Mouse (Mus musculus) liver, postnatal 0 days (tissue): ENCODE measurements around the gene Prss41. TPM values are rescaled to one million over a fixed set of nuclear protein-coding genes. Genes with fewer than 3 reads are reported as not detected.

Source experiments
- ATAC-seq: fragments of 200-750 bp; cut with Nextera tagmentation; 2 replicates; pipeline ENCODE4 v1.8.0; 2017; ENCODE audit warnings: mild to moderate bottlenecking, moderate library complexity
- DNase-seq: peaks from one replicate; pipeline ENCODE4 v3.0.0-alpha.2; 2016
- H3K27ac ChIP-seq: fragments of 300-500 bp; sonication (generic); 2 replicates; pipeline ENCODE4 v1.5.1; 2014; ENCODE audit warnings: antibody characterized with exemption, moderate library complexity, mild to moderate bottlenecking, low read depth
- H3K27me3 ChIP-seq: fragments of 300-500 bp; sonication (generic); 2 replicates; pipeline ENCODE4 v1.6.1; 2014; ENCODE audit warnings: low read length, control low read depth, mixed read lengths; ENCODE audit not compliant: insufficient read depth
- H3K36me3 ChIP-seq: fragments of 300-500 bp; sonication (generic); replicated peaks from 2 replicates; pipeline ENCODE4 v1.6.1; 2014; ENCODE audit warnings: mild to moderate bottlenecking, control low read depth, low read length, moderate library complexity, mixed read lengths; ENCODE audit not compliant: insufficient read depth
- H3K4me1 ChIP-seq: fragments of 300-500 bp; sonication (generic); 2 replicates; pipeline ENCODE4 v1.6.1; 2014; ENCODE audit warnings: antibody characterized with exemption, mild to moderate bottlenecking, control low read depth; ENCODE audit not compliant: insufficient read depth
- H3K4me2 ChIP-seq: fragments of 300-500 bp; sonication (generic); 2 replicates; pipeline ENCODE4 v1.6.1; 2014; ENCODE audit warnings: low read depth, mild to moderate bottlenecking, low read length, moderate library complexity, mixed read lengths
- H3K4me3 ChIP-seq: fragments of 300-500 bp; sonication (generic); 2 replicates; pipeline ENCODE4 v1.5.1; 2014; ENCODE audit warnings: low read depth, low read length
- H3K9ac ChIP-seq: fragments of 300-500 bp; sonication (generic); replicated peaks from 2 replicates; pipeline ENCODE4 v1.6.1; 2014; ENCODE audit warnings: mild to moderate bottlenecking, moderate library complexity
- H3K9me3 ChIP-seq: fragments of 300-500 bp; sonication (generic); 2 replicates; pipeline ENCODE4 v1.6.1; 2016; ENCODE audit warnings: mild to moderate bottlenecking, control low read depth, low read length, mixed read lengths
- CTCF ChIP-seq: sonication (generic); IDR thresholded peaks from 2 replicates; pipeline ENCODE4 v1.5.1; 2016; ENCODE audit warnings: antibody characterized with exemption, low read depth
- EP300 ChIP-seq: IDR thresholded peaks from 2 replicates; pipeline ENCODE4 v1.6.1; 2016; ENCODE audit warnings: antibody characterized with exemption, low read depth, mild to moderate bottlenecking
- WGBS: fragments of 180-500 bp; shearing (Covaris S2); extraction: QIAGEN DNeasy Blood & Tissue Kit; methylation state at CpG from one replicate; pipeline ENCODE4 v1.1.7; 2014; ENCODE audit not compliant: insufficient replicate concordance; 5-methylcytosine and 5-hydroxymethylcytosine counted together
- polyA plus RNA-seq: library from polyadenylated mRNA; unstranded; fragments of >200 nt; fragmentation: Nextera tagmentation; extraction: Ambion mirVana; gene quantifications from 2 replicates; pipeline ENCODE4 v1.2.1, GENCODE M21; 2015

Prss41 gene
- polyA plus RNA-seq, 1 experiment from 2014 or later: 0.25 TPM

DNA sequence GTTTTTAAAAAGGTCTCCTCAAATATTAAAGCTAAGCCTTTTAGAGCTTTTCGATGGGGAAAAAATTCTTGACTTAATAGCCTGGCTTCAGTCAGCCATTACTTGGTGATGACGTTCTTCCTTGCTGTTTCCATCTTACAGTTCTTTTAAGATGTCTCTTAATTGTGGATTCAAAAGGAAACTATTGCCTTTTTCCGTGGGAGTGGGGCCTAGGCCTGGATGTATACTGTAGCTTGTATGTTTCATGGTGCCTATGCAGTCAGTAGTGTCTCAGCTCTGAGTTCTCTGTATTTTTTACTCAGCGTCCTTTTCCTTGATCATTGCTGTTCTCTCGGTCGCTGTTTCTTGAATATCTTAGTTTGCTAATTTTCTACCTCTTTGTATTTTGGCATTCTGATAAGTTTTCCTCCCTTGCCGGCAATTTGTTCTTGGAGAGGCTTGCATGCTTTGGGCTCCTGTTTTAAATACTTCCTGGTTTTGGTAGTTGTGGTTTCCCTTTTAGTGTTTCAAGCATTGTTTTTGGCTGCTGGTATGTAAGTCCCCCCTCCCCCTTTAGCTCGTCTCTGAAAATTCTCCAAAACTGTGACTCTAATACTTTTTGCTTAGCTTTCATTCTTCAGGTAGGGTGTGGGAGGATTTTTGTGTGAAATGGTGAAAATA lies 39.4 kb downstream of the Prss41 start:
- Histone ChIP-seq H3K27ac (peak overlapping the region; percentile 100), H3K4me3 (peak overlapping the region; percentile 98), H3K4me2 (peak overlapping the region; percentile 91), H3K9me3 (no peaks in the 10 kb centered on the region), H3K9ac (peak overlapping the region; percentile 99), H3K4me1 (peaks cover 26% of the 10 kb centered on the region), H3K27me3 (no peaks in the 10 kb centered on the region), H3K36me3 (peaks cover 25% of the 10 kb centered on the region)
- WGBS: 1% methylated on average over 8 of the region's 8 CpGs
- ATAC-seq: no peak
- no peak for DNase-seq
- TF ChIP-seq CTCF (no peak), EP300 (no peak)

GRCm38 (mm10) chr17:23803366-23804041 lies 40.5 kb downstream of the Prss41 start:
- Histone ChIP-seq H3K9me3 (no peaks in the 10 kb centered on the region), H3K4me1 (peaks cover 26% of the 10 kb centered on the region), H3K4me2 (peak overlapping the region; percentile 91), H3K27ac (peak overlapping the region; percentile 100), H3K4me3 (peak overlapping the region; percentile 98), H3K9ac (peak overlapping the region; percentile 99), H3K27me3 (no peaks in the 10 kb centered on the region), H3K36me3 (peaks cover 14% of the 10 kb centered on the region)
- 1% methylated on average over 53 of the region's 83 CpGs for WGBS
- no peak for TF ChIP-seq CTCF
- TF ChIP-seq EP300: no peak
- ATAC-seq (peak; percentile 69), DNase-seq (peak; percentile 93)

- Histone ChIP-seq H3K4me3 (peak overlapping the region; percentile 98), H3K36me3 (peaks cover 8% of the 10 kb centered on the region), H3K9me3 (no peaks in the 10 kb centered on the region), H3K9ac (peak overlapping the region; percentile 99), H3K4me2 (peak overlapping the region; percentile 91), H3K27ac (peak overlapping the region; percentile 100), H3K27me3 (no peaks in the 10 kb centered on the region), H3K4me1 (peaks cover 26% of the 10 kb centered on the region)
- peak; percentile 97 for DNase-seq
- 1% methylated on average over 60 of the region's 60 CpGs for WGBS
- ATAC-seq: peak; percentile 96
- TF ChIP-seq EP300 (no peak), CTCF (no peak; the same call in 1 of the 2 replicates)
These were observed 41.1 kb downstream of the Prss41 start for GRCm38 (mm10) chr17:23802746-23803365.

DNA sequence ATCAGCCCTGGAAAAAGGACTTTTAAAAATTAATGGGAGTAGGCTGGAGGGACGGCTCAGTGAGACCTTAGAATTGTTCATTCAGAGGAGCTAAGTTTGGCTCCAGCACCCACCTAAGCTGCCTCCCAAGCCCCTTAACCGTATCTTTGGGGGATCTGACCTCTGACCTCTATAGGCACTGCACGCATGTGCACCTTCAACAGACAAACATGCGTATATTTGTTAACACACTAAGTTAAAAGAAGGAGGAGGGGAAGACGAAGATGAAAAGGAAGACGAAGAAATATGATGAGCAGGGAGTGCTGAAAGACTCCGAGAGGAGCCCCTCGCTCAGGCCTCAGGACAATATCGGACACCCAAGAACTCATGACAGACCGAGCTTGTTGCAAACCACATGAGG lies 42.3 kb downstream of the Prss41 start:
- Histone ChIP-seq H3K4me2 (peak overlapping the region; percentile 14; the same call in 1 of the 2 replicates), H3K36me3 (0 out of 2 replicates have a peak, but pooled peaks cover 3% of the 10 kb centered on the region), H3K9me3 (no peaks in the 10 kb centered on the region), H3K27me3 (no peaks in the 10 kb centered on the region), H3K4me1 (peaks cover 23% of the 10 kb centered on the region), H3K27ac (no peak overlapping the region), H3K4me3 (no peak overlapping the region), H3K9ac (no peak overlapping the region)
- TF ChIP-seq EP300 (no peak), CTCF (no peak)
- no peak for ATAC-seq
- WGBS: 87% methylated on average over 10 of the region's 10 CpGs
- no peak for DNase-seq

GRCm38 (mm10) chr17:23797316-23797715 lies 46.7 kb downstream of the Prss41 start:
- Histone ChIP-seq H3K4me3 (no peak overlapping the region), H3K9ac (no peak overlapping the region), H3K36me3 (no peaks in the 10 kb centered on the region), H3K4me1 (peaks cover 2% of the 10 kb centered on the region; the same call in 1 of the 2 replicates), H3K27ac (no peak overlapping the region), H3K9me3 (no peaks in the 10 kb centered on the region), H3K4me2 (no peak overlapping the region), H3K27me3 (no peaks in the 10 kb centered on the region)
- ATAC-seq: no peak
- 44% methylated on average over 7 of the region's 7 CpGs for WGBS
- TF ChIP-seq EP300: no peak
- no peak for TF ChIP-seq CTCF
- no peak for DNase-seq

DNA sequence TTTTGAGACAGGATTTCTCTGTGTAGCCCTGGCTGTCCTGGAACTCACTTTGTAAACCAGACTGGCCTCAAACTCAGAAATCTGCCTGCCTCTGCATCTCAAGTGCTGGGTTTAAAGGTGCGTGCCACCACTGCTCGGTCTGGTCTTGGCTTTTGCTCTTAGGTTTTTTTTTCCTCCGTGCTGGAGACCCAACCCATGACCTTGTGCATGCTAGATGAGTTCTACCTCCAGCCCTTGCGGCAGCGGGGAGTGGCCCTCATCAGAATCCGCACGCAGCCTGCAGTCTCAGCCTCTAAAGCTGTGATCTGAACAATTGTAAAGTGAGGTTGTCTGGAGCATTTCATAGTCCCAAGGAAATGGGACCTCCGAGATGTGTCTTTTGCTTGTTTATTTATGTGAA lies 48.6 kb downstream of the Prss41 start:
- H3K4me1 ChIP-seq: peaks cover 6% of the 10 kb centered on the region
- H3K36me3 ChIP-seq: no peaks in the 10 kb centered on the region
- H3K9me3 ChIP-seq: no peaks in the 10 kb centered on the region
- H3K27ac ChIP-seq: no peak overlapping the region
- H3K4me2 ChIP-seq: no peak overlapping the region
- no peak overlapping the region for H3K4me3 ChIP-seq
- DNase-seq: no peak
- H3K27me3 ChIP-seq: no peaks in the 10 kb centered on the region
- 89% methylated on average over 8 of the region's 8 CpGs for WGBS
- ATAC-seq: no peak
- H3K9ac ChIP-seq: no peak overlapping the region
- no peak for TF ChIP-seq EP300
